Mouse (Mus musculus) megakaryocyte progenitor cell, adult 5-6 weeks (primary cell): ENCODE results near the gene Mpig6b. TPM values are rescaled to one million over a fixed set of nuclear protein-coding genes. Genes with fewer than 3 reads are reported as not detected.

Experiments used
- ATAC-seq: replicated peaks from 2 replicates; pipeline ENCODE4 v1.8.0; 2016; ENCODE audit warnings: mild to moderate bottlenecking, moderate TSS enrichment, inconsistent platforms; ENCODE audit not compliant: poor library complexity
- total RNA-seq, 2 experiments: library from RNA; stranded (forward) in 1 of 2; stranded (reverse) in 1 of 2; fragments of 157-497, 149-512 nt in 1 of 2; fragments of 200-1000 nt in 1 of 2; gene quantifications; 2 replicates each; pipeline versions ENCODE4 v1.2.3 to v1.2.4; 2015 to 2017

Mpig6b gene
- total RNA-seq, 2 experiments from 2014 or later = not detected

DNA sequence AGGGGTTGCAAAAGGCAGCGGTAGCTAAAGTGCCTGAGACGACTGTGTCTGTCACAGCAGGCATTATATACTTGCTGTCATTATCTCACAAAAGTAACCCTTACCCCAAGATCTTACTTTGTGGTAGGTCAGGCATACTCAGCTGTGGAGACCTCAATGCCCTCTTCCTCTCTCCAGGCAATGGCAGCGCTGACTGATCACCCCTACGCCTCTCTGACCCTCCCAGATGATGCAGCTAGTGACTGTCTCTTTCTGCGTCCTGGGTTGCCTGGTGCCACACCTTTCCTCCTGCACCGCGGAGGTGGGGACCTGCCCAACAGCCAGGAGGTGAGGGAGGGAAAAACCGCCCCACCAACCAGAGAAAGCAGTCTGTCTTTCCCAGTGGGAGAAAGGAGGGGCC lies 4.7 kb downstream of the Mpig6b start:
- no peak for ATAC-seq

DNA sequence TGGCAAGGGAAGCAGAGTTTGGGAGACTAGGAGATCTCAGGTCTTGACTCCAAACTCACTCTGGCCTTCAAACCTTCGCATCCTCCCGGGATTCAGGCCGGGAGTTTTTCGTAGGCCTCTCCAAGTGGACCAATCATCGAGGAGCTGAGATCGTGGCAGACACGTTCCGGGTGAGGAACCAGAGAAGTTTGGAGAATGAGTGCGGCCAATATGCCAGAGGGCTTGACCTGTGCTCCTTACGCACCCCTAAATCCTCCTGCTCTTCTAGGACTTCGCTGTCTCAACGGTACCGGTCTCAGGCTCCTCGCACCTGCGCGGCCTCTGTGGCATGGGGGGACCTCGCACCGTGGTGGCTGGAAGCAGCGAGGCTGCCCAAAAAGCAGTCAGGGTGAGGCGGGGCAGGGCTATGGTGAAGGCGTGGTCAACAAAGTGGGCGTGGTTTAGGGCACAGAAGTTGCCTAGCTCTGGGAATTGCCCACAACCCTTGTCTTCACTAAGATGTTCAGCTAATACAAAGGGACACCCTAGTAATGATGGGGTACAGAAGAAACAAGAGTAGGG lies 5.2 kb downstream of the Mpig6b start:
- 0 out of 2 replicates have a peak, but pooled peaks have one; percentile 15 for ATAC-seq

DNA sequence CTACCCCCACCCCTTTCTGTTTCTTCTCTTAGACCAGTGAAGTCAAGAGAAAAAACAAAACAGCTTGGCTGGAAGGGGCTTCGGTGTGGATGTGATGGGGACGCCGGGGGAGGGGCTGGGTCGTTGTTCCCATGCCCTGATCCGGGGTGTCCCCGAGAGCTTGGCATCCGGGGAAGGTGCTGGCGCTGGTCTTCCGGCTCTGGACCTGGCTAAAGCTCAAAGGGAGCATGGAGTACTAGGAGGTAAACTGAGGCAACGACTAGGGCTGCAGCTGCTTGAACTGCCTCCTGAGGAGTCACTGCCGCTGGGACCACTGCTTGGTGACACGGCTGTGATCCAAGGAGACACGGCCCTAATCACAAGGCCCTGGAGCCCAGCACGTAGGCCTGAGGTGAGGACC lies 5.9 kb downstream of the Mpig6b start:
- no peak for ATAC-seq

DNA sequence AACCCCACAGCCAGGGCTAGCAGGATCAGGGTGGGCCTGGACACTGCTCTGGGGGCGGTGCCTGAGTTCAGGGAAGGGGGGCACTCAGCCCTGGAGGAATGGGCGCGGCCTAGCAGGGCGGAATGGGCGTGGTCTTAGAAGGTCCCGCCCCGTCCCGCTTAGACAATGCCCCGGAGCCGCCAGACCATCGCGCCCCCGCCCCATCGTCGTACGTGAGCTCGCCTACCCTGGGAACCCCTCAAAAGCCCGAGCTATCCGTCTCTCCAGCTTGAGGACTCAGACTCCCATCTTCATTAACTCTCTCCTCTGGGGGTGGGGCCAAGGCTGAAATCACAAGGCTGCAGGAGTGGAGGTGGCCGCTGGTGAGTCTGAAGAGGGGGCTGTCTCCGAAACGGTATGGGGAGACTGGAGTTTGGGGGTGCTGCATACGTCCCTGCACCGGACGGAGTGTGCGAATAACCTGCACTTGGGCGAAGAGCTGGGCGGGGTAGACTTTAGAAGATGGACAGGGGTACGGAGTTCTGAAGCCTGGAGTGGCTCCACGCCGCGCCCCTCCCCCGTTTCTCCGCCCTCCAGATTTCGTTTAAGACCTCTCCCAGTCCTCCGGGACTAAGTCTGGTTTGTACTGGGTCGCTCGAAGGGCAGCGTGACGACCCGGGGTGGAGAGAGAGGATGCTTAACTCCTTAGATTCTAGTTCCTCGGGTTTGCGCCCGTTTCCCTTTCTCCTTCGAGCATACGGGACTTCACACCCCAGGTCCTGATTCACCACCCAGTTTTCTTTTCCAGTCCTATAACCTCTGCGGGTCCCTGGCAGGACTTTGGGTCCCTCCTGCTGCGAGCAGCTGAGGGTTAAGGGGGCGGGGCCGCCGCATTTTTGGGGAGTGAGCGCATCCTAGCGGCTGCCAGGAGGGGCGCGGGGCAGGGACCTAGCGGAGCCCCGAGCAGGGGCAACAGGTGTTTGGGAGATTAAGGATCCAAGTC lies 6.8 kb downstream of the Mpig6b start, which contains the start of gene Ddah2:
Gene Ddah2, plus strand, starts transcription at position 125 of the 982 bp plus-strand sequence.
- peak; percentile 74 for ATAC-seq

DNA sequence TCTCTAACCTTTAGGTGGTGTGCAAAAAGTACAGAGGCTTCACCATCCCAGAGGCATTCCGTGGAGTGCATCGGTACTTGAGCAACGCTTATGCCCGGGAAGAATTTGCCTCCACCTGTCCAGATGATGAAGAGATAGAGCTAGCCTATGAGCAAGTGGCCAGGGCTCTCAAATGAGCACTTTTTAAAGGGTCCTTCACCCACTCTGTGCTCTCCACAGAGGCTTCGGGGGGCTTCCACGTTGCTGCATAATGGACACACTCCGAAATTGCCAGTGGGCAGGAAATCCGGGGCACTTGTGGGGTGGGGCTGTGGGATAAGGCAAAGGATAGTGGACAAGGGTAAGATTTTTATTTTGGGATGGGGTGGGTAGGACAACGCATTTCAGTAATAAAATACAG lies 7.7 kb downstream of the Mpig6b start:
- ATAC-seq = no peak

DNA sequence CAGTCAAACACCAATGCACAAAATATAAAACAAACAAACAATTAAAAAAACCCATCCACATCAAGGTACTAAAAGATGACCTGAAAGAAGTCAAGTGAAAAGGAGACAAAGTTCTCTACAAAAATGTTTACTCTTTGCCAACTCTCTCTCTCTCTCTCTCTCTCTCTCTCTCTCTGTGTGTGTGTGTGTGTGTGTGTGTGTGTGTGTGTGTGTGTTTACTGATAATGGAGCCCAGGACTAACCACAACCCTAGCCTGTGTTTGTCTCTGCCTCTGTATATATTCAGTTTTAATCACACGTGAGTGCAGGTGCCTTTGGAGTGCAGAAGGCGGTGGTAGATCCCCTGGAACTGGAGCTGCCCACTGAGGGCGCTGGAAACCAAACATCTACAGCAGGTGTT lies 8.9 kb downstream of the Mpig6b start:
- peak; percentile 48 for ATAC-seq

DNA sequence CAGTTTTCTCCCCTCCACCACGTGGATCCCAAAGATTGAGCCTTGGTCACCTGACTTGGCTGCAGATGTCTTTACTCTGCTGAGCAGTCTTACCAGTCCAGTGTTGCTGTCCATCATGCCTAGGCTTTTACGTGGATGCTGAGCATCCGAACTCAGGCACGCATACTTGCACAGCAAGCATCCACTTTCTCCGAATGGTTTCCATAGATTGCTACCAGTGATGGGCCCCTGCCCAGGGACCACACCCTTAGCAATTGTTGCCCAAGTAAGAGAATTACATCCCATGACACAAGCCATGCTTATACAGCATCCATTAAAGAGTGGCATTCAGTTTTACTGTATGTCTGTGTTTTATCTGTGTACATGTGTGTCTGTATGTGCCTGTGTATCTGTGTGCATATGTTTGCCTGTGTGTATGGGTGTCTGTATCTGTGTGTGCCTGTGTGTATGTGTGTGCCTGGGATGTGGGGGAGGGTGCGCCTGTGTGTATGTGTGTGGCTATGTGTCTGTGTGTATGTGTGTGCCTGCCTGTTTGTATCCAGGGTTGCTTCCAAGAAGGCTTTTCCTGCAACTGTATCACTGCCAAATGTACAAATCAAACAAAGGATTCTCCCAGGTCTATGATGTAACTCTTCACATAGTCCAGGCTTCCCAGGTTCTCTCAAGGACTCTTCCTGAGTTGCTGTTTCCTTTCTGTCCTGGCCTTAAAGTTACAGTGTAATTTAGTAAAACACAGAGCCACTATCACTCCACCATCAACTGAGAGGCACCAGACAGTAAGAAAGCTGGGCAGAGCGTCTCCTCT lies 10.1 kb downstream of the Mpig6b start:
- no peak for ATAC-seq

DNA sequence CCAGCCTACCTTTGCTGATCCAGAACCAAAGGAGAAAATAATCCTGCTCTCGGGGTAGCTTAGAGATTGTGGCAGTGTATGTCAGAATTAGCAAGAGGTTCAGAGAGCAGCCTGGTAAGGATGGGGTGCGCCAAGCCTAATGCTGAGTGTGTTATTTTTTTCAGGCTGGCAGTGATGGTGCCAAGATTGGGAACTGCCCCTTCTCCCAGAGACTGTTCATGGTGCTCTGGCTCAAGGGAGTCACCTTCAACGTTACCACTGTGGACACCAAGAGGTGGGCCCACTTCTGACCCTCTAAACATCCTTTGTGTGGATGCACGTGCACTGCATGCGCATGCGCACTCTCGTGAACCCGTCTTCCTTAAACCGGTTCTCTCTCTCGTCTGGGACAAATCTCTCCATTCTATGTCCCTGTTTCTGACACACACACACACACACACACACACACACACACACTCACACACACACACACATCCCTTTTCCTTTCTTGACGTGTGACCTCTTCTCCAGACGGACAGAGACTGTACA lies 13.6 kb downstream of the Mpig6b start:
- ATAC-seq = no peak

DNA sequence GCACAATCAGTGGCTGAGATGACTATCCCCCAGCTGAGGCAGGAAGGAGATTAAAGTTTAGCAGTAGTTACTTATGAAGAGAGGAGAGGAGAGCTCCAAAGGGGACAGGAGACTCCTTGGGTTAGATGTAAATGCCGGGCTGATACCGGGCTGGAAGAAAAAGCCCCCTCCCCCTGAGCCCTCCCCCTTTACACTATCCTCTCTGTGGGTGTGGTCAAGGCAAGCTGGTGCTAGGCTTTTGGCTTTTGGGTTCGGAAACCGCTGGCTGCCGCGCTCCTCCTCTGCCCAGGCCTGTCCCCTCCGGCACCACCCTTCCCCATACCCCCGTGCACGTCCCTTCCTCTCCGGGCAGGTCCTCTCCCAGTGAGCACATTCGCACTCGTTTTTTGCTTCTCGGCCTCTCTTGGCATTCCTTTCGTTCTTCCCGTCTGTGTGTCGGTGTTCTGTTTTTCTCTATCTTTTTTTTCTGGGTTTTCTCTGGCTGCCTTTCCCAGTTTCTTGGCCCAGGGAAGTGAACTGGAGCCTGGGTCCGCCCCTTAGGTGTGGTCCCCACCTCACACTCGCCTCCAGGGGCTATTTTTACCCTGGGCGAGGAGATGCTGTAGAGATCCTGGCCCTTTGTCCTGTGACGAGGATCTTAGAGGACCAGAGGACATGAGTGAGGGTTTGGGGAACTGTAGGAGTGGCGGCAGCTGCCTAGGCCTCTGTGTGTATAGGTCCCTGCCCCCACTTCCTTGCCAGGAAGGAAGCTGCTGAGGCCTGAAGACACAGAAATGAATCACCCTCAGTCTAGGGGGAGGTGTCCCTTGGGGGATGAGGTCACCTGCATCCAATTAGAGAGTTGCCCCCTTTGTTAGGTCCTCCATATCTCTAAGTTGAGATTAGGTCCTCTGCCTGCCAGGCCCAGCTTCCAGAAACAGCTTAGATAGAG lies 14.6 kb downstream of the Mpig6b start:
- ATAC-seq = peak; percentile 66

DNA sequence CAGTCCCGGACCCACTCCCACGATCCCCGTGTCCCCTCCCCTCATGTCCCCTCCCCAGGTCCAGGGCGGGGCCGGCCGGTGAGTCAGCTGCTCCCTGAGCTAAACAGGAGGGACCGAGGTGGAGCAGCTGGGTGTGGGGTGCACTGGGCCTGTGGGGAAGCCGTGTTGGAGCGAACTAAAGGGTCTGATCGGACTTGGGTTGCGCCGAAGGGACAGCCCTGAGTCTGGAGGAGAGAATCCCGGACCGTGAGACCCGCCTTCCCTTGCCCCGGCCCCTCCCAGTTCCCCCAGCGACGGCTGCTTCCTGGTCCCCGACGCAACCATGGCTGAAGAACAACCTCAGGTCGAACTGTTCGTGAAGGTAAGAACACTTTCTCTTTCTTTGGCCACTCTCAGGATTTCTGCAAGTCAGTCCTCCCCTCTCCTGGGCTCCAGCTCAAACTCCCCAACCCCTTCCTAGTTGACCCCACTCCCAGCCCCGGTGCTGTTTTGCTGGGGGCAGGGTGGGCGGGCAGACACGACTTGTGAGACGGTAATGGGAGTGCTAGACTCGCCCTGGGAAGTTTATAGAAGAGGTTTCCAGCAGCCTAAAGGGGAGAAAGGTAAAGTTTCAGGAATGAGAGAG lies 15.7 kb downstream of the Mpig6b start:
- peak; percentile 20 for ATAC-seq

DNA sequence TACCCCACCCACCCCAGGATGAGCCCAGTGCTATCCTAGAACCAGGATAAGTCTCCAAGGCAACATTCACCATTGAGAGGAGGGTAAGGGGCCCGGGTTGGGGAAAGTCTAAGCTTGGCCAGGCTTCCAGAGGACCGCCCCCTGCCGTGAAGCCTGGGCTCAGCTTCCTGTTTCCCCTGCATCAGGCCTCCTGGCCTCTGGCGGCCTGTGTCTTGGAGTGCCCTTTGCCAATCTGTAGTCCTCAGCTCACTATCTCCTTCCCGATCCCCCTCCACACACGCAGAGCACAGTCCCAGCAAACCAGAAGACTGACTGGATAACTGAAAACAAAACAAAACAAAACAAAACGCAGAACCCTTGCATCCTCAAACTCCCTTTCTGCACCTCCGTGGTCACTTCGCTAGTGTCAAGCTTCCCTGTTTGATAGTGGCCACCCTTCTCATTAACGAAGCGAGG lies 16.4 kb downstream of the Mpig6b start, which contains the start of gene Clic1:
Gene Clic1, plus strand, starts transcription at position 406 of the 456 bp plus-strand sequence.
- peak; percentile 18 for ATAC-seq

DNA sequence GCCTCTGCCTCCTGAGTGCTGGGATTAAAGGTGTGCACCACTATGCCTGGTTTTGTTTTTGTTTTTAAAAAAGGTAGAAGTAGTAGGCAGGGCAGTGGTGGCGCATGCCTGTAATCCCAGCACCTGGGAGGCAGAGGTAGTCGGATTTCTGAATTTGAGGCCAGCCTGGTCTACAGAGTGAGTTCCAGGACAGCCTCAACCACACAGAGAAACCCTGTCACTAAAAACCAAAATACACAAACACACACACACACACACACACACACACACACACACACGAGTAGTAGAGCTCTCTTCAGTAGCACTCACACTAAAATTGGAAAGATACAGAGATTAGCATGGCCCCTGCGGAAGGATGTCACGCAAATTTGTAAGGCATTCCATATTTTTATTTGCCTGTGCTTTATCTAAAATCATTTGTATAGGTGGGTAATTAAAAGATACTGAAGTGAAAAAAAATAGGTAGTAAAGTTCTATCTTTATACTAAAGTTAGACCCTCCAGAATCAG lies 17.0 kb downstream of the Mpig6b start:
- no peak for ATAC-seq

DNA sequence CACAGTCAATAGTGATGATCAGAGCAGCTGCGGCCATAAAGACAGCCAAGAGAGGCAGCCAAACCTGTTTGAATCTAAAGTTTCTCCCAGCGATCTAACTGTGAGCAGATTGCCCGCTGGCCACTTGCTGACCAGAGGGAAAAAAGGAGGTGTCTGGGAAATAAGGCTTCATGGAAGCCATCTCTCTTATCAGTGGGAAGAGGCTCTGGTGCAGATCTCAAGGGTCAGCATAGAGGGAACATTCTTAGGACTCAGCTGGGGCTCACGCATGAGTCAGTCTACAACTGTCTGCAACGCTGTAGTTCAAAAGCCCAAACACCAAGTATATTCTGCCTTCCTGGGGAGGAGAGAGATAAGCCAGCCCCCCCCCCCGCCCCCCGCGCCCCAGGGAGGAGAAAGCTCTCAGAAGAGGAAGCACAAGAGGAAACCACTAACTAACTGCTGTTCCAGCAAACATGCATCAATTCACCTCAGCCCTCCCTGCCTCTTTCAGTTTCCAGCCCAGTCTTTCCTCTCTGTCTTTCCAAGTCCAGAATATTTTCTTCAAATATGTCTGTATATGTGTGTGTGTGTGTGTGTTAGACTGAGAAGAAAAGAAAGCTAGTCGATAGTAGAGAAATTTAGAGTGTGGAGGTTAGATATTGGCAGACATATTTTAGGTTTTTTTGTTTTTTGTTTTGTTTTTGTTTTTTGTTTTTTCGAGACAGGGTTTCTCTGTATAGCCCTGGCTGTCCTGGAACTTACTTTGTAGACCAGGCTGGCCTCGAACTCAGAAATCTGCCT lies 17.6 kb downstream of the Mpig6b start:
- peak; percentile 3; the same call in 1 of the 2 replicates for ATAC-seq

DNA sequence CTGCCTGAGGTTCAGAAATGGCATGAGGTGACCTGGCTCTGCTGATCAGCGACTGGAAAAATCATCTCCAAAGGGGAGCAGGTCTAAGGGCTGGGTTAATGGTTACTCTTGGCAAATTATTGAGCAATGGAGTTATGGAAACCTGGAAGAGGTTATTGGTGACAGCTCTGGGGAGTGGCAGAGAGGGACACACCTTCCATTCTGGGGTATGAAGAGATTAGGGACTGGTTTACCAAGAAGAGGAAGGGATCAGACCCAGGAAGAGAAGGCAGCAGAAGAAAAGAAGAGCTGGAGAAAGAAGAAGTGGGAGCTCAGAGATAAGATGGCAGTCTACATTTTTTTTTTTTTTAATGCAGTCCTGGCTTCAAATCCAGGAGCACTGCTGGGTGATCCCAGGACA lies 18.3 kb downstream of the Mpig6b start:
- ATAC-seq = no peak

DNA sequence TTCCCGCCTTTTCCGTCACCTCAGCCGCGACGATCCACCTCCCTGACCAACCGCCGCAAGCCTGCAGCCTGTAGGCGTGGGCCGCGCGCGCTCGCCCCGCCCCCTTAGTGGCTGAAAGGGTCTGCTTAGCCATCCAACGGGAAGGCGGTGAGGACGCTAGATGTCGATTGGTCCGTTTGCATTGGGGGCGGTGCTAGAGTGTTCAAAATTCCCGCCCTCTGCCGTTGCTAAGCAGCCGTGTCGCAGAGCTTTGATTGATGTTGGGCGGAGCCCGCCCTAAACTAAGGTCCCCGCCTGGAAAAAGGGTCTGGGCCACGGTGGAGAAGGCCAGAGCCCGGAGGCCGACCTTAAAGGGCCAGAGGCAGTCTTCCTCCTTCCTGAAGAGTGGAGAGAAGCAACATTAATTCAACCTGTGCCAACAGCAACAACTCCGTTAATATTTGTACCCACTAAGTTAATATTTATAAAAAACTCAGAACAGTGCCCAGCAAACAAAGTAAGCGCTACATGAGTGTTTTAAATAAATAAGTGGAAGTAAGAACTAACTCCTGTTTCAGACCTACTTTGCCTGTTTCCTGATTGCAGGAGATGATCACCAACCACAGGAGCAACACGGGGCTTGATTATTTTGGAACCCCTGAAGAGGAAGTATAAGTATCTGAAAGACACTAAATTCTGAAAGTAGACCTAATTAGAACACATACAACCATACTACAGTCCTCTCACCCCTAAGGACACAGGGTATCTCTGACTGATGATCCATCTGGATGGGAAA lies 19.1 kb downstream of the Mpig6b start, which contains the start of gene Msh5:
Gene Msh5, minus strand, starts transcription at position 65 of the 775 bp plus-strand sequence.
- peak; percentile 74 for ATAC-seq

DNA sequence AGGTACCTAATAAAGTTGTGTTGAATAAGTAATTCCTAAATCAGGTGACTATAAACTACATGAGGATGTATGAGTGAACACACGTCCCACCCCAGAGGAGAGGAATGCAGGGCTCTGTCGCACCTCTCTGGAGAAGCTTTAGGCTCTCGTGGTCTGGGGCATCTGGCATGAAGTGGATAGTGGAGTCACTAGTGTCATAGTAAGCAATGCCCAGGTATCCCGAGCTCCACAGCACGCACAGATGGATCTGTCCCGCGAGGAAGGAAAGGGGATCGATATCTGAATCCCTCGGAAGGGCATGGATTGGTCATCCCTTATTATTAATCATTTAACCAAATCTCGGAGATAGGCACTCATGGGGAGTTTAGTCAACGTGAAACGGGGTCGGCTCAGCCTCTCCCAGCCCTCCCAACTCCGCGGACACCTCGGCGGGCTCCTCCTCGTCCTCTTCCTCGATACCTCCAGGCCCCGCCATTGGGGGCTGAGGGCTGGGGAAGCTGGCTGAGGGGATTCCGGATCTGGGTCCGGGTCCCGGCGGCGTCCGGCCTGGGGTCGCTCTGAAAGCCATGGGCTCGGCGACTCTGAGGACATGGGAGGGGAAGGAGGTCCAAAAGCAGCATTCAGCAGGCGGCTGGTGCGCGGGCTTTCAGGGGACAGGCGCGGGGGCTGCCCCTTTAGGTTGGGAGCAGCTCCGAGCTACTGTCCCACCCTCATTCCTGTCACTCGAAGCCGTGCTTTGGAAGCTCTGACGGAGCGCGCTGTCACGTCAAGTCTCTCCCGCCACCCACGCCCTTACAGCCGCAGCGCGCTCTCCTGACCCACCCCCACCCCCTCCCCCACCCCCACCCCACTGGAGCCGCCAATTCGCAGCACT lies 19.9 kb downstream of the Mpig6b start:
- no peak for ATAC-seq
